ENCODE assay signal across 14 mouse cellular contexts in genomic region chr2:30261921-30262839, GRCm38 (mm10). TPM values are rescaled to one million over a fixed set of nuclear protein-coding genes. Genes with fewer than 3 reads are reported as not detected.
DNase-seq lines count a peak whose midpoint lies in the region; ATAC-seq and TF ChIP-seq lines count a peak whose summit lies in the region.
"Had no signal": no experiment of that assay in that cellular context is flagged by ENCODE, and none has a peak within 500 bp of the region (broad histone marks: within the 10 kb centered on the region; RNA-seq: fewer than 3 reads in every experiment).

No protein-coding gene starts in this region.

- no peak for ATAC-seq in embryonic facial prominence, embryonic 15.5 days (ENCODE audit: insufficient number of reproducible peaks, low FRiP score, low TSS enrichment, low read depth)
- ATAC-seq in heart, embryonic 16.5 days (replicated peaks; ENCODE audit: extremely low read depth, insufficient read depth, low FRiP score) = no peak

- H3K9ac ChIP-seq in embryonic facial prominence, embryonic 15.5 days = no peak overlapping the region
- H3K9ac ChIP-seq in ES-Bruce4 (ENCODE audit: low read depth, poor library complexity, severe bottlenecking) = no peak overlapping the region
- no peak overlapping the region for H3K9ac ChIP-seq in heart, embryonic 16.5 days (ENCODE audit: low read length)
- H3K9ac ChIP-seq: stomach, embryonic 15.5 days had no signal

- TF ChIP-seq EP300 in ES-Bruce4 (IDR thresholded peaks at IDR 0.05; ENCODE audit: insufficient read depth, low read depth, low read length) = no peak

- peaks cover 50% of the 10 kb centered on the region for H3K4me1 ChIP-seq in embryonic facial prominence, embryonic 15.5 days
- peaks cover 31% of the 10 kb centered on the region for H3K4me1 ChIP-seq in embryonic facial prominence, embryonic 10.5 days
- peaks cover 8% of the 10 kb centered on the region for H3K4me1 ChIP-seq in ES-Bruce4 (ENCODE audit: control insufficient read depth, insufficient read depth, low read length)
- peaks cover 76% of the 10 kb centered on the region for H3K4me1 ChIP-seq in heart, embryonic 16.5 days (ENCODE audit: control insufficient read depth, insufficient read depth, low read length)

- TF ChIP-seq POLR2A in ES-Bruce4 (IDR thresholded peaks at IDR 0.05; ENCODE audit: insufficient read depth, low read length) = no peak

- TF ChIP-seq CTCF in ES-Bruce4 (IDR thresholded peaks at IDR 0.05; ENCODE audit: low read depth, low read length) = no peak

- 0 out of 2 replicates have a peak overlapping the region, but pooled peaks have one; percentile 6 for H3K27ac ChIP-seq in embryonic facial prominence, embryonic 15.5 days (replicated peaks)
- H3K27ac ChIP-seq in embryonic facial prominence, embryonic 10.5 days (replicated peaks) = no peak overlapping the region
- no peak overlapping the region for H3K27ac ChIP-seq in ES-Bruce4 (ENCODE audit: insufficient read depth, low read length)
- peak overlapping the region; percentile 41 for H3K27ac ChIP-seq in heart, embryonic 16.5 days (ENCODE audit: low read length)
- H3K27ac ChIP-seq: embryonic facial prominence, embryonic 12.5 days; stomach, embryonic 15.5 days had no signal

- no peaks in the 10 kb centered on the region for H3K27me3 ChIP-seq in embryonic facial prominence, embryonic 15.5 days
- no peaks in the 10 kb centered on the region for H3K27me3 ChIP-seq in embryonic facial prominence, embryonic 10.5 days (replicated peaks; ENCODE audit: low read depth, poor library complexity, severe bottlenecking)
- no peaks in the 10 kb centered on the region for H3K27me3 ChIP-seq in ES-Bruce4 (ENCODE audit: control insufficient read depth, insufficient read depth, low read length, poor library complexity, severe bottlenecking)
- H3K27me3 ChIP-seq in heart, embryonic 16.5 days (ENCODE audit: control insufficient read depth, insufficient read depth, low read length) = no peaks in the 10 kb centered on the region
- H3K27me3 ChIP-seq: embryonic facial prominence, embryonic 12.5 days; stomach, embryonic 15.5 days had no signal

- WGBS in embryonic facial prominence, embryonic 15.5 days = 88% methylated on average over 18 of the region's 18 CpGs
- WGBS in embryonic facial prominence, embryonic 10.5 days = 92% methylated on average over 18 of the region's 18 CpGs
- 87% methylated on average over 18 of the region's 18 CpGs for WGBS in heart, embryonic 16.5 days

- H3K4me2 ChIP-seq in embryonic facial prominence, embryonic 15.5 days (replicated peaks) = no peak overlapping the region
- no peak overlapping the region for H3K4me2 ChIP-seq in heart, embryonic 16.5 days (ENCODE audit: low read depth, low read length)
- H3K4me2 ChIP-seq: embryonic facial prominence, embryonic 12.5 days; stomach, embryonic 15.5 days had no signal

- DNase-seq in embryonic facial prominence, embryonic 10.5 days (ENCODE audit: low spot score) = no peak
- peak; percentile 11 for DNase-seq in kidney, adult 18-20 months
- DNase-seq in kidney, postnatal 25 days = no peak
- no peak for DNase-seq in left cerebral cortex, adult 9 months (ENCODE audit: low spot score in 2 of 2)
- no peak for DNase-seq in adrenal gland, postnatal 10 days

- no peaks in the 10 kb centered on the region for H3K9me3 ChIP-seq in embryonic facial prominence, embryonic 15.5 days (replicated peaks)
- no peaks in the 10 kb centered on the region for H3K9me3 ChIP-seq in embryonic facial prominence, embryonic 10.5 days
- no peaks in the 10 kb centered on the region for H3K9me3 ChIP-seq in ES-Bruce4 (replicated peaks; ENCODE audit: control insufficient read depth, insufficient read depth, low read length, poor library complexity, severe bottlenecking)
- H3K9me3 ChIP-seq in heart, embryonic 16.5 days (replicated peaks; ENCODE audit: control insufficient read depth, low read length) = no peaks in the 10 kb centered on the region
- H3K9me3 ChIP-seq: embryonic facial prominence, embryonic 12.5 days; stomach, embryonic 15.5 days had no signal

- peaks cover 65% of the 10 kb centered on the region for H3K36me3 ChIP-seq in embryonic facial prominence, embryonic 15.5 days
- peaks cover 88% of the 10 kb centered on the region for H3K36me3 ChIP-seq in embryonic facial prominence, embryonic 10.5 days (replicated peaks)
- peaks cover 2% of the 10 kb centered on the region; the same call in 1 of the 2 replicates for H3K36me3 ChIP-seq in ES-Bruce4 (ENCODE audit: control insufficient read depth, insufficient read depth, low read length, poor library complexity, severe bottlenecking)
- H3K36me3 ChIP-seq in heart, embryonic 16.5 days (ENCODE audit: control insufficient read depth, insufficient read depth) = peaks cover 38% of the 10 kb centered on the region

- H3K4me3 ChIP-seq in embryonic facial prominence, embryonic 15.5 days (replicated peaks) = no peak overlapping the region
- H3K4me3 ChIP-seq in embryonic facial prominence, embryonic 10.5 days = no peak overlapping the region
- peak overlapping the region; percentile 15; the same call in 1 of the 2 replicates for H3K4me3 ChIP-seq in ES-Bruce4 (ENCODE audit: low read depth, low read length)
- no peak overlapping the region for H3K4me3 ChIP-seq in heart, embryonic 16.5 days (ENCODE audit: low read length)
- H3K4me3 ChIP-seq: embryonic facial prominence, embryonic 12.5 days; myocyte; stomach, embryonic 15.5 days had no signal

RNA-seq across cellular contexts. Expression of gene Phyhd1, which starts 3.8 kb away (rescaled TPM):
- polyA plus RNA-seq in embryonic facial prominence, embryonic 15.5 days (2015; fragmentation: Nextera tagmentation; extraction: Ambion mirVana) = 5.0 and 6.0 TPM in 2 replicates
- 2.9 and 4.9 TPM in 2 replicates for polyA plus RNA-seq in embryonic facial prominence, embryonic 10.5 days (2016; fragmentation: Nextera tagmentation; extraction: Ambion mirVana)
- polyA plus RNA-seq in ES-Bruce4 (2011; ENCODE audit: insufficient read depth, insufficient read length, low read depth, missing spikeins) = 11.4 and 13.0 TPM in 2 replicates
- 9.4 and 13.1 TPM in 2 replicates for polyA plus RNA-seq in heart, embryonic 16.5 days (2015; fragmentation: Nextera tagmentation; extraction: Ambion mirVana)
- 10 to 100 TPM; 23.7 to 24.1 TPM for total RNA-seq in adrenal gland, postnatal 10 days (2021)

RNA-seq across cellular contexts. Expression of gene Gm28038, which starts 18.7 kb away (rescaled TPM):
- polyA plus RNA-seq in embryonic facial prominence, embryonic 15.5 days (2015; fragmentation: Nextera tagmentation; extraction: Ambion mirVana) = not detected in 2 replicates
- polyA plus RNA-seq in embryonic facial prominence, embryonic 10.5 days (2016; fragmentation: Nextera tagmentation; extraction: Ambion mirVana) = not detected in 2 replicates
- 114 and 138 TPM in 2 replicates for polyA plus RNA-seq in ES-Bruce4 (2011; ENCODE audit: insufficient read depth, insufficient read length, low read depth, missing spikeins)
- not detected in 2 replicates for polyA plus RNA-seq in heart, embryonic 16.5 days (2015; fragmentation: Nextera tagmentation; extraction: Ambion mirVana)
- not detected for total RNA-seq in adrenal gland, postnatal 10 days (2021)
- total RNA-seq: gastrocnemius, adult 8-10 months had no signal
- polyA plus RNA-seq: brain, embryonic 14.5 days; embryonic facial prominence, embryonic 12.5 days; limb, embryonic 11.5 days; myocyte; stomach, embryonic 15.5 days had no signal

RNA-seq across cellular contexts. Expression of gene Gm28035, which starts 21.8 kb away (rescaled TPM):
- polyA plus RNA-seq in embryonic facial prominence, embryonic 15.5 days (2015; fragmentation: Nextera tagmentation; extraction: Ambion mirVana) = 0.09 and 0.16 TPM in 2 replicates
- 0.05 and 0.09 TPM in 2 replicates for polyA plus RNA-seq in embryonic facial prominence, embryonic 10.5 days (2016; fragmentation: Nextera tagmentation; extraction: Ambion mirVana)
- polyA plus RNA-seq in ES-Bruce4 (2011; ENCODE audit: insufficient read depth, insufficient read length, low read depth, missing spikeins) = 1.5 TPM in 1 of 2 replicates, not detected in the other
- 0.22 and 0.40 TPM in 2 replicates for polyA plus RNA-seq in heart, embryonic 16.5 days (2015; fragmentation: Nextera tagmentation; extraction: Ambion mirVana)
- 1 to 10 TPM; 1.9 to 2.0 TPM for total RNA-seq in adrenal gland, postnatal 10 days (2021)

RNA-seq across cellular contexts. Expression of gene Dolk, which starts 24.0 kb away (rescaled TPM):
- polyA plus RNA-seq in embryonic facial prominence, embryonic 15.5 days (2015; fragmentation: Nextera tagmentation; extraction: Ambion mirVana) = 31.4 and 31.7 TPM in 2 replicates
- 23.9 and 24.0 TPM in 2 replicates for polyA plus RNA-seq in embryonic facial prominence, embryonic 10.5 days (2016; fragmentation: Nextera tagmentation; extraction: Ambion mirVana)
- 3.4 and 3.8 TPM in 2 replicates for polyA plus RNA-seq in ES-Bruce4 (2011; ENCODE audit: insufficient read depth, insufficient read length, low read depth, missing spikeins)
- 31.8 and 33.0 TPM in 2 replicates for polyA plus RNA-seq in heart, embryonic 16.5 days (2015; fragmentation: Nextera tagmentation; extraction: Ambion mirVana)
- 10 to 100 TPM; 43.4 to 46.2 TPM for total RNA-seq in adrenal gland, postnatal 10 days (2021)

RNA-seq across cellular contexts. Expression of gene Nup188, which starts 24.0 kb away (rescaled TPM):
- polyA plus RNA-seq in embryonic facial prominence, embryonic 15.5 days (2015; fragmentation: Nextera tagmentation; extraction: Ambion mirVana) = 29.0 and 34.3 TPM in 2 replicates
- polyA plus RNA-seq in embryonic facial prominence, embryonic 10.5 days (2016; fragmentation: Nextera tagmentation; extraction: Ambion mirVana) = 68.0 and 76.6 TPM in 2 replicates
- polyA plus RNA-seq in ES-Bruce4 (2011; ENCODE audit: insufficient read depth, insufficient read length, low read depth, missing spikeins) = 134 and 138 TPM in 2 replicates
- 21.2 and 23.6 TPM in 2 replicates for polyA plus RNA-seq in heart, embryonic 16.5 days (2015; fragmentation: Nextera tagmentation; extraction: Ambion mirVana)
- 10 to 100 TPM; 37.9 to 45.3 TPM for total RNA-seq in adrenal gland, postnatal 10 days (2021)

Comparison
In these comparisons a context has a peak if more than half of its experiments do, and no peak if none do; other contexts are left out.
1. H3K27ac ChIP-seq: peak in embryonic facial prominence, embryonic 15.5 days (single experiment) and heart, embryonic 16.5 days (single experiment); none in embryonic facial prominence, embryonic 10.5 days (single experiment) and ES-Bruce4 (single experiment).
2. RNA of gene Gm28038, which starts 18.7 kb away (polyA plus RNA-seq): 114 to 138 TPM in ES-Bruce4; not detected in embryonic facial prominence, embryonic 15.5 days, not detected in embryonic facial prominence, embryonic 10.5 days and not detected in heart, embryonic 16.5 days; every median in the first group is over 100 times any median in the second.